Comparison of ENCODE assay signal across 10 mouse cellular contexts in the genomic region with DNA sequence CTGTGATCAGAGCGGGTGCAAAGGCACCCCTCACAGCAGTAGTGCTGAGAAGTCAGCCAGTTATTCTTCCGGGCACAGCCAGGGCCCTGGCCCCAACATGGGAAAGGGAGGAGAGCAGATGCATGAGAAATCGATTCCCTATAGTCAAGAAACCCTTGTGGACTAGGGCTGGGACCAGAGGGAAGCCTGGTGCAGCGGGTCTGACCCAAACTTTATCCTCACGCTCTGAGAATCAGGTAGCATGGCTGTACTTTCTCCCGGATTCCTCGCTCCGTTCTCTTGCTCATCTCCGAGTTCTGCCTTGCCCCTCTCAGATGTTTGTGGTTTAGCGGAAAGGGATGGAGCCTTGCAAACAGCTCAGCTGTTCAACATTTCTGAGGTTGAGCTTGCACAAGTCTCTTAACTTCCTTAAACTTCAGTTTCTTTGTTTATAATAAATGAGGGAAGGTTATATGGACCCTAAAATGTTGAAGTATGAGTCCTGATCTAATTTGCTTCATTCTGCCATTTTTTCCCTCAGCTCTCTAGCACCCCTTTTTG. TPM values are rescaled to one million over a fixed set of nuclear protein-coding genes. Genes with fewer than 3 reads are reported as not detected.
A peak's percentile ranks its signal among the peaks of the same experiment; 100 is the strongest.
DNase-seq lines count a peak whose midpoint lies in the region; ATAC-seq lines count a peak whose summit lies in the region.
"Had no signal": no experiment of that assay in that cellular context is flagged by ENCODE, and none has a peak within 500 bp of the region (broad histone marks: within the 10 kb centered on the region; RNA-seq: fewer than 3 reads in every experiment).

No protein-coding gene starts in this region.

- no peak for DNase-seq in hindbrain, embryonic 10.5 days (ENCODE audit: low spot score)
- no peak for DNase-seq in hindbrain, embryonic 11.5 days (ENCODE audit: low spot score)
- DNase-seq in liver, embryonic 13.5 days = no peak
- no peak for DNase-seq in right cerebral cortex, adult 18-20 months
- DNase-seq in adrenal gland, adult 18-20 months (ENCODE audit: low spot score in 2 of 2) = no peak
- DNase-seq: cerebellum, adult 9-10 months had no signal

- H3K9ac ChIP-seq in hindbrain, embryonic 11.5 days (ENCODE audit: low read depth, low read length) = no peak overlapping the region
- H3K9ac ChIP-seq in liver, embryonic 13.5 days = no peak overlapping the region
- H3K9ac ChIP-seq: forebrain, embryonic 15.5 days had no signal

- no peak overlapping the region for H3K27ac ChIP-seq in hindbrain, embryonic 10.5 days
- H3K27ac ChIP-seq in hindbrain, embryonic 11.5 days (ENCODE audit: low read depth, low read length) = no peak overlapping the region
- H3K27ac ChIP-seq in brown adipose tissue, adult 24 weeks (replicated peaks; ENCODE audit: low read depth, low read length) = peak overlapping the region; percentile 94
- H3K27ac ChIP-seq in liver, embryonic 13.5 days = no peak overlapping the region
- H3K27ac ChIP-seq: forebrain, embryonic 15.5 days had no signal

- peak overlapping the region; percentile 16 for H3K4me3 ChIP-seq in hindbrain, embryonic 10.5 days
- no peak overlapping the region for H3K4me3 ChIP-seq in hindbrain, embryonic 11.5 days (ENCODE audit: low read depth, low read length)
- H3K4me3 ChIP-seq in brown adipose tissue, adult 24 weeks (ENCODE audit: insufficient read depth, low read depth, low read length) = peak overlapping the region; percentile 73
- H3K4me3 ChIP-seq in liver, embryonic 13.5 days (replicated peaks) = peak overlapping the region; percentile 2; the same call in 1 of the 2 replicates
- H3K4me3 ChIP-seq: forebrain, embryonic 15.5 days had no signal

- H3K36me3 ChIP-seq in hindbrain, embryonic 10.5 days = no peaks in the 10 kb centered on the region
- H3K36me3 ChIP-seq in hindbrain, embryonic 11.5 days (ENCODE audit: control insufficient read depth, insufficient read depth, low read length) = no peaks in the 10 kb centered on the region
- no peaks in the 10 kb centered on the region for H3K36me3 ChIP-seq in liver, embryonic 13.5 days
- H3K36me3 ChIP-seq: forebrain, embryonic 15.5 days had no signal

- peaks cover 8% of the 10 kb centered on the region for H3K4me1 ChIP-seq in hindbrain, embryonic 10.5 days (replicated peaks)
- H3K4me1 ChIP-seq in hindbrain, embryonic 11.5 days (replicated peaks; ENCODE audit: control insufficient read depth, insufficient read depth, low read length) = no peaks in the 10 kb centered on the region
- peaks cover 13% of the 10 kb centered on the region for H3K4me1 ChIP-seq in brown adipose tissue, adult 24 weeks (ENCODE audit: control insufficient read depth, insufficient read depth, insufficient read length, low read length)
- peaks cover 18% of the 10 kb centered on the region for H3K4me1 ChIP-seq in liver, embryonic 13.5 days (replicated peaks)
- H3K4me1 ChIP-seq: forebrain, embryonic 15.5 days had no signal

- no peak overlapping the region for H3K4me2 ChIP-seq in hindbrain, embryonic 11.5 days (replicated peaks; ENCODE audit: low read depth, low read length)
- peak overlapping the region; percentile 19; the same call in 1 of the 2 replicates for H3K4me2 ChIP-seq in liver, embryonic 13.5 days
- H3K4me2 ChIP-seq: forebrain, embryonic 15.5 days had no signal

- no peak for ATAC-seq in hindbrain, embryonic 11.5 days (ENCODE audit: low FRiP score)
- peak; percentile 76 for ATAC-seq in granulocyte monocyte progenitor cell, adult 5-6 weeks (replicated peaks; ENCODE audit: poor library complexity, severe bottlenecking)
- no peak for ATAC-seq in liver, embryonic 13.5 days (ENCODE audit: low read depth)
- no peak for ATAC-seq in megakaryocyte-erythroid progenitor cell, adult 5-6 weeks (replicated peaks; ENCODE audit: low FRiP score, low TSS enrichment, poor library complexity, severe bottlenecking)
- ATAC-seq: forebrain, embryonic 15.5 days had no signal

- no peaks in the 10 kb centered on the region for H3K27me3 ChIP-seq in hindbrain, embryonic 10.5 days (ENCODE audit: insufficient read depth, poor library complexity, severe bottlenecking)
- no peaks in the 10 kb centered on the region for H3K27me3 ChIP-seq in hindbrain, embryonic 11.5 days (ENCODE audit: control insufficient read depth, insufficient read depth, low read length)
- H3K27me3 ChIP-seq in liver, embryonic 13.5 days = peaks cover 37% of the 10 kb centered on the region
- H3K27me3 ChIP-seq: forebrain, embryonic 15.5 days had no signal

- H3K9me3 ChIP-seq in hindbrain, embryonic 10.5 days = no peaks in the 10 kb centered on the region
- no peaks in the 10 kb centered on the region for H3K9me3 ChIP-seq in hindbrain, embryonic 11.5 days (ENCODE audit: control insufficient read depth, low read length)
- H3K9me3 ChIP-seq in liver, embryonic 13.5 days (replicated peaks) = no peaks in the 10 kb centered on the region
- H3K9me3 ChIP-seq: forebrain, embryonic 15.5 days had no signal

- 64% methylated on average over 10 of the region's 10 CpGs for WGBS in hindbrain, embryonic 10.5 days
- 61% methylated on average over 10 of the region's 10 CpGs for WGBS in hindbrain, embryonic 11.5 days
- 6% methylated on average over 10 of the region's 10 CpGs for WGBS in liver, embryonic 13.5 days (ENCODE audit: insufficient replicate concordance)

RNA-seq across cellular contexts. Expression of a gene that starts 1.6 kb away (rescaled TPM):
- polyA plus RNA-seq in hindbrain, embryonic 10.5 days (2016; fragmentation: Nextera tagmentation; extraction: Ambion mirVana) = 38.9 and 41.7 TPM in 2 replicates
- 36.6 and 37.3 TPM in 2 replicates for polyA plus RNA-seq in hindbrain, embryonic 11.5 days (2014; fragmentation: Nextera tagmentation; extraction: Ambion mirVana)
- polyA plus RNA-seq in brown adipose tissue, adult 24 weeks (2012; ENCODE audit: insufficient read depth, insufficient read length, missing spikeins) = 6.1 and 16.7 TPM in 2 replicates
- 0.41 TPM in 1 of 2 replicates, not detected in the other for total RNA-seq in granulocyte monocyte progenitor cell, adult 5-6 weeks (2014; fragmentation: Nextera tagmentation)
- not detected in 2 replicates for total RNA-seq in granulocyte monocyte progenitor cell, adult 5-6 weeks (2017)
- polyA plus RNA-seq in liver, embryonic 13.5 days (2015; fragmentation: Nextera tagmentation; extraction: Ambion mirVana) = 2.0 and 2.4 TPM in 2 replicates
- 1 to 10 TPM; 4.2 to 7.1 TPM for total RNA-seq in adrenal gland, adult 18-20 months (2021)
- total RNA-seq in megakaryocyte-erythroid progenitor cell, adult 5-6 weeks (2014; fragmentation: Nextera tagmentation) = not detected in 2 replicates
- not detected in 2 replicates for total RNA-seq in megakaryocyte-erythroid progenitor cell, adult 5-6 weeks (2017)

RNA-seq across cellular contexts. Expression of a gene that starts 59.3 kb away (rescaled TPM):
- polyA plus RNA-seq in hindbrain, embryonic 10.5 days (2016; fragmentation: Nextera tagmentation; extraction: Ambion mirVana) = 0.48 and 0.92 TPM in 2 replicates
- 1.1 and 2.3 TPM in 2 replicates for polyA plus RNA-seq in hindbrain, embryonic 11.5 days (2014; fragmentation: Nextera tagmentation; extraction: Ambion mirVana)
- 0.38 and 0.79 TPM in 2 replicates for polyA plus RNA-seq in brown adipose tissue, adult 24 weeks (2012; ENCODE audit: insufficient read depth, insufficient read length, missing spikeins)
- not detected in 2 replicates for total RNA-seq in granulocyte monocyte progenitor cell, adult 5-6 weeks (2014; fragmentation: Nextera tagmentation)
- total RNA-seq in granulocyte monocyte progenitor cell, adult 5-6 weeks (2017) = not detected in 2 replicates
- polyA plus RNA-seq in liver, embryonic 13.5 days (2015; fragmentation: Nextera tagmentation; extraction: Ambion mirVana) = 0.10 and 0.12 TPM in 2 replicates
- 10 to 100 TPM; 17.0 to 20.0 TPM for total RNA-seq in adrenal gland, adult 18-20 months (2021)
- not detected in 2 replicates for total RNA-seq in megakaryocyte-erythroid progenitor cell, adult 5-6 weeks (2014; fragmentation: Nextera tagmentation)
- total RNA-seq in megakaryocyte-erythroid progenitor cell, adult 5-6 weeks (2017) = not detected in 2 replicates
